Mouse (Mus musculus): ENCODE measurements at regions not wholly inside any gene's neighbourhood (a gene's known extent, or its start where the extent isn't known, plus 50 kb on each side); places are given as distances from the start of the nearest gene placed in this dataset.
"Not testable (repeated sequence)": the region's sequence is repeated elsewhere in the genome, so short reads cannot be mapped to it uniquely, and the experiment has no call there.

DNA sequence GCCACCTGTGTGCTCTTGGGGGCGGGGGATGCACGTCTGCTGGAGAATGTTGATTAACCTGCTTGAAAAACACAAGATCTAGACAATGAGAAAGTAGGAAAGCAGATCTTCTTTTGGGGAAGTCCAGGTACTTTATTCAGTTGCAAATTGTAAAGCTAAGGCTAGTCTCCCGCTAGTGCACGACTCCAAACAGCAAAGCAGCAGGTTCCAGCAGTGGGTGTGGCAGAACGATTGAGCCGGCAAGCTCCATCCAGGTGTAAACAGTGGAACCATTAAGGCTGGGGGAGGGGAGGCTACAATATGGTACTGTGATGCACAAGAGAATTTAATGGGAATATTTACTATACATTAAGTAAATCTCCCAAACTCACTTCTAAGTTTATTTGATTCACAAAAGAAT is 448.6 kb upstream of the Cobl start:
- not testable (repeated sequence) for H3K4me3 ChIP-seq (ENCODE audit: low read length); H3K27ac ChIP-seq; H3K9ac ChIP-seq (replicated peaks; ENCODE audit: low read length); DNase-seq (ENCODE audit: low spot score); ATAC-seq; H3K27me3 ChIP-seq (ENCODE audit: insufficient read depth, low read length); H3K4me2 ChIP-seq (ENCODE audit: low read depth, low read length); H3K4me1 ChIP-seq (ENCODE audit: insufficient read depth, low read length); H3K36me3 ChIP-seq (ENCODE audit: insufficient read depth, low read length); H3K9me3 ChIP-seq (ENCODE audit: low read length)
- 33% methylated on average over 6 of the region's 6 CpGs for WGBS

DNA sequence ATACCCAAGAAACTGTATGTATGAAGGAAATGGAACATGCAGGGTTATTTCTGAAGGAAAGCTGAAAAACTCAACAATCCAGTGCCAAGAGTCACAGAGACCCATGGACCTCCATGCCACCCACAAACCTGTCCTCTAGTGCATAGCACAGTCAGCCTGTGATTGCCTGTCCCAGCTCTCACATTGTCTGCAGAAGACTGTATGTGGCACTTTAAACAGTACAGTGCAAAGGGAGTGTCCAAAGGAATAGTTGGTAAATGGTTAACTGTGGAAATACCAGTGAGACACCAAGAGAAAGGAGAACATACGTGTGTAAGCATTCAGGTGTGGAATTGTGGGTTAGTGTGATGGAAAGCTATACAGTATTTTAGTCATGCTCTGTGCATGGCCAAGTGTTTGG is 409.0 kb upstream of the Cobl start:
- no peaks in the 10 kb centered on the region for H3K36me3 ChIP-seq (ENCODE audit: insufficient read depth, low read length)
- no peak overlapping the region for H3K9ac ChIP-seq (replicated peaks; ENCODE audit: low read length)
- TF ChIP-seq CTCF (IDR thresholded peaks at IDR 0.05; ENCODE audit: low read depth): no peak
- DNase-seq (ENCODE audit: low spot score): no peak
- no peak overlapping the region for H3K27ac ChIP-seq
- H3K27me3 ChIP-seq (ENCODE audit: insufficient read depth, low read length): no peaks in the 10 kb centered on the region
- no peak overlapping the region for H3K4me3 ChIP-seq (ENCODE audit: low read length)
- ATAC-seq: no peak
- 64% methylated on average over 1 of the region's 1 CpGs for WGBS
- no peak overlapping the region for H3K4me2 ChIP-seq (ENCODE audit: low read depth, low read length)
- no peaks in the 10 kb centered on the region for H3K4me1 ChIP-seq (ENCODE audit: insufficient read depth, low read length)
- H3K9me3 ChIP-seq (ENCODE audit: low read length): no peaks in the 10 kb centered on the region

DNA sequence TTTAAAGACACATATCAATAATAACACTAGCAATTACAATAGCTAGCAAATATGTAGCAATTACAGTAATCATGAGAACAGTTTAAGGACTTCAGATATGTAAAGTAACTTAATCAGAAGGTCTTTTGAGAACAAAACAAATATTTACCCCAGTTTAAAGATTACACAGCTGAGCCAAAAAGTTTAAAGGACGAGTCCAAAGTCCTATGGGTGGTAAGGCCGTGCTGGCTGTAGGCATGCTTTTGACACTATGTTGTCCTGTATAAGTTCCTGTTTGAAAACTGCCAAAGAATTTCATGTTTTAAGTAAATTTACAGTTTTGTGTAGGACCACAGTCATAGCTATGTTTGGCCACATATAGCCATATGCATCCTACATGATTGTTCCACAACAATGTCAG is 408.0 kb upstream of the Cobl start:
- no peak for TF ChIP-seq CTCF (IDR thresholded peaks at IDR 0.05; ENCODE audit: low read depth)
- H3K9me3 ChIP-seq (ENCODE audit: low read length): no peaks in the 10 kb centered on the region
- 89% methylated on average over 2 of the region's 2 CpGs for WGBS
- H3K27me3 ChIP-seq (ENCODE audit: insufficient read depth, low read length): no peaks in the 10 kb centered on the region
- H3K4me3 ChIP-seq (ENCODE audit: low read length): no peak overlapping the region
- DNase-seq (ENCODE audit: low spot score) (no peak), ATAC-seq (no peak)
- H3K4me1 ChIP-seq (ENCODE audit: insufficient read depth, low read length): no peaks in the 10 kb centered on the region
- no peaks in the 10 kb centered on the region for H3K36me3 ChIP-seq (ENCODE audit: insufficient read depth, low read length)
- H3K27ac ChIP-seq: no peak overlapping the region
- no peak overlapping the region for H3K4me2 ChIP-seq (ENCODE audit: low read depth, low read length)
- no peak overlapping the region for H3K9ac ChIP-seq (replicated peaks; ENCODE audit: low read length)

DNA sequence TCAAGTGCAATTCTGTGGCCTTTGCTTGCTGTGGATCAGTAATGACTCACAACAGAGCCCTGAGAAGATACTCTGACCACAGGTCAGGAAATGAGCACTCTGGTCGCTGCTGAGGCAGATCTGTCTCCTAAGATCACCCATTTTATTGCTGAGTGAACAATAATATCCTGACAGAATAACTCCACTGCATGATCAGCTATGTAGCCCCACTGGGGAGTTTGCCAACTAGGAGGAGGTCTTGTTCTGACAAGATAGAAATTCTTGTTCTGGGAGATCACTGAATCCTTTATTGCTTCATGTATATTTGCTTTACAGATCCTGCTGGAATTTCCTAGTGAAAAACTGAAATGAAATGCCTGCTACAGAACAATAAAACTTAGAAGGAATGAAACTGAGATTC is 407.6 kb upstream of the Cobl start:
- no peaks in the 10 kb centered on the region for H3K36me3 ChIP-seq (ENCODE audit: insufficient read depth, low read length)
- ATAC-seq (no peak), DNase-seq (ENCODE audit: low spot score) (no peak)
- 50% methylated on average over 1 of the region's 1 CpGs for WGBS
- no peak overlapping the region for H3K27ac ChIP-seq
- no peaks in the 10 kb centered on the region for H3K27me3 ChIP-seq (ENCODE audit: insufficient read depth, low read length)
- H3K4me2 ChIP-seq (ENCODE audit: low read depth, low read length): no peak overlapping the region
- no peak overlapping the region for H3K4me3 ChIP-seq (ENCODE audit: low read length)
- TF ChIP-seq CTCF (IDR thresholded peaks at IDR 0.05; ENCODE audit: low read depth): no peak
- H3K9ac ChIP-seq (replicated peaks; ENCODE audit: low read length): no peak overlapping the region
- no peaks in the 10 kb centered on the region for H3K9me3 ChIP-seq (ENCODE audit: low read length)
- no peaks in the 10 kb centered on the region for H3K4me1 ChIP-seq (ENCODE audit: insufficient read depth, low read length)

- no peaks in the 10 kb centered on the region for H3K9me3 ChIP-seq (ENCODE audit: low read length)
- no peak for DNase-seq (ENCODE audit: low spot score)
- H3K4me3 ChIP-seq (ENCODE audit: low read length): no peak overlapping the region
- H3K27me3 ChIP-seq (ENCODE audit: insufficient read depth, low read length): no peaks in the 10 kb centered on the region
- no peaks in the 10 kb centered on the region for H3K36me3 ChIP-seq (ENCODE audit: insufficient read depth, low read length)
- no peak overlapping the region for H3K27ac ChIP-seq
- no peak for TF ChIP-seq CTCF (IDR thresholded peaks at IDR 0.05; ENCODE audit: low read depth)
- no peak for ATAC-seq
- no peaks in the 10 kb centered on the region for H3K4me1 ChIP-seq (ENCODE audit: insufficient read depth, low read length)
- no peak overlapping the region for H3K9ac ChIP-seq (replicated peaks; ENCODE audit: low read length)
- H3K4me2 ChIP-seq (ENCODE audit: low read depth, low read length): no peak overlapping the region
Measured at GRCm38 (mm10) chr11:12867541-12867940, 402.8 kb upstream of the Cobl start.

DNA sequence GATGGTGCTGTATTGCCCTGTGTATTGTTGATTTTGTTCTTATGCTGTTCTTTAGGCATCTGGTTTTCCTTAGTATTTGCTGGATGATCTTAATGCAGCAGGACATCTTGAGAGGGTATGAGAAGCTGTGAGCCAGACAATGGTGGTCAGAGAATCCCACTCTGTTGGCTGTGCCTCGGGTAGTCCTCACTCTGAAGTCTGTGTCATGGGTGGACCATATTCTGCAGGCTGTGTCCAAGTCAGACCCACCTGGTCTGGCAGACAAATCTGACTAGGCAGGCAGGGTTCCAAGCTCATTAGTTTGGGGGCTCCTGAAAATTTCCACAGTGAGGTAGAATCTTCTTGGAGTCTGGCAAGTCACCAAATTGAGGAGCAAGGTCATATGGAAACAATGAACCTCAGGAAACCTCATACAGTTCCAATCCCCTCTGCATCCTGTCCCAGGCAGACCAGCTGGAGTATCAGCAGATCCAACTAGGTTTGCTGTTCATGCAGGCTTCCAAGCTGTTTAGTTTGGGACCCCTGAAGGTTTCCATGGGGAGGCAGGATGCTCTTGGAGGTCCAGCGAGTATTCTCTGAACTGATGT is 400.4 kb upstream of the Cobl start:
- Histone ChIP-seq H3K36me3 (ENCODE audit: insufficient read depth, low read length) (no peaks in the 10 kb centered on the region), H3K4me3 (ENCODE audit: low read length) (no peak overlapping the region), H3K27ac (no peak overlapping the region), H3K4me2 (ENCODE audit: low read depth, low read length) (no peak overlapping the region), H3K4me1 (ENCODE audit: insufficient read depth, low read length) (no peaks in the 10 kb centered on the region), H3K9ac (replicated peaks; ENCODE audit: low read length) (no peak overlapping the region), H3K27me3 (ENCODE audit: insufficient read depth, low read length) (no peaks in the 10 kb centered on the region), H3K9me3 (ENCODE audit: low read length) (no peaks in the 10 kb centered on the region)
- peak; percentile 10 for DNase-seq (ENCODE audit: low spot score)
- WGBS: 74% methylated on average over 2 of the region's 2 CpGs
- no peak for ATAC-seq
- TF ChIP-seq CTCF (IDR thresholded peaks at IDR 0.05; ENCODE audit: low read depth): no peak

- Histone ChIP-seq H3K27me3 (ENCODE audit: insufficient read depth, low read length) (no peaks in the 10 kb centered on the region), H3K36me3 (ENCODE audit: insufficient read depth, low read length) (no peaks in the 10 kb centered on the region), H3K4me3 (ENCODE audit: low read length) (no peak overlapping the region), H3K9ac (replicated peaks; ENCODE audit: low read length) (no peak overlapping the region), H3K27ac (no peak overlapping the region), H3K9me3 (ENCODE audit: low read length) (no peaks in the 10 kb centered on the region), H3K4me1 (ENCODE audit: insufficient read depth, low read length) (no peaks in the 10 kb centered on the region), H3K4me2 (ENCODE audit: low read depth, low read length) (no peak overlapping the region)
- DNase-seq (ENCODE audit: low spot score) (no peak), ATAC-seq (no peak)
- no peak for TF ChIP-seq CTCF (IDR thresholded peaks at IDR 0.05; ENCODE audit: low read depth)
- WGBS: 73% methylated on average over 1 of the region's 1 CpGs
Measured at GRCm38 (mm10) chr11:12859344-12859930, 394.7 kb upstream of the Cobl start.

Data from hindbrain, postnatal 0 days (tissue).